Comparison of ENCODE assay signal across 25 mouse cellular contexts in genomic region chr17:49157586-49157985, GRCm38 (mm10).
"Had no signal": no experiment of that assay in that cellular context is flagged by ENCODE, and none has a peak within 500 bp of the region (broad histone marks: within the 10 kb centered on the region; RNA-seq: fewer than 3 reads in every experiment).

No protein-coding gene starts in this region.

- ATAC-seq: hindbrain, postnatal 0 days; inflammation-experienced regulatory T-cells, adult 6 months; liver, embryonic 12.5 days; midbrain, embryonic 13.5 days; midbrain, embryonic 16.5 days had no signal

- H3K4me3 ChIP-seq: kidney, embryonic 15.5 days; left cerebral cortex, adult 2 months; limb, embryonic 10.5 days; limb, embryonic 13.5 days; liver, embryonic 12.5 days; liver, embryonic 15.5 days; lung, embryonic 15.5 days; megakaryocyte, embryonic 14.5 days; midbrain, embryonic 10.5 days; midbrain, embryonic 13.5 days; myocyte; neural tube, embryonic 13.5 days had no signal

- H3K4me1 ChIP-seq: kidney, embryonic 15.5 days; limb, embryonic 10.5 days; liver, embryonic 12.5 days; liver, embryonic 15.5 days; lung, embryonic 15.5 days; megakaryocyte, embryonic 14.5 days; midbrain, embryonic 13.5 days; neural tube, embryonic 13.5 days had no signal

- H3K4me2 ChIP-seq: kidney, embryonic 15.5 days; limb, embryonic 13.5 days; liver, embryonic 12.5 days; liver, embryonic 15.5 days; lung, embryonic 15.5 days; midbrain, embryonic 13.5 days; neural tube, embryonic 13.5 days had no signal

- H3K9me3 ChIP-seq: kidney, embryonic 15.5 days; limb, embryonic 10.5 days; limb, embryonic 13.5 days; liver, embryonic 12.5 days; liver, embryonic 15.5 days; lung, embryonic 15.5 days; midbrain, embryonic 10.5 days; midbrain, embryonic 13.5 days; neural tube, embryonic 13.5 days had no signal

- DNase-seq: kidney, adult 11 months; kidney, adult 8-10 months; kidney, postnatal 10 days; kidney, postnatal 36 days; liver; lung, adult 18-20 months; lung, postnatal 10 days; lung, postnatal 36 days; thymus, adult 18-20 months; thymus, postnatal 36 days had no signal

- H3K36me3 ChIP-seq: kidney, embryonic 15.5 days; limb, embryonic 10.5 days; limb, embryonic 13.5 days; liver, embryonic 12.5 days; liver, embryonic 15.5 days; lung, embryonic 15.5 days; midbrain, embryonic 10.5 days; midbrain, embryonic 13.5 days; neural tube, embryonic 13.5 days had no signal

- H3K9ac ChIP-seq: kidney, embryonic 15.5 days; limb, embryonic 13.5 days; liver, embryonic 12.5 days; liver, embryonic 15.5 days; lung, embryonic 15.5 days; midbrain, embryonic 13.5 days; neural tube, embryonic 13.5 days had no signal

- H3K27me3 ChIP-seq: kidney, embryonic 15.5 days; limb, embryonic 13.5 days; liver, embryonic 12.5 days; liver, embryonic 15.5 days; lung, embryonic 15.5 days; megakaryocyte, embryonic 14.5 days; midbrain, embryonic 13.5 days; neural tube, embryonic 13.5 days had no signal

- H3K27ac ChIP-seq: hindbrain, postnatal 0 days; kidney, embryonic 15.5 days; left cerebral cortex, adult 2 months; limb, embryonic 10.5 days; limb, embryonic 13.5 days; liver, embryonic 12.5 days; liver, embryonic 15.5 days; lung, embryonic 15.5 days; midbrain, embryonic 10.5 days; midbrain, embryonic 13.5 days; neural tube, embryonic 13.5 days had no signal
